Mouse (Mus musculus): ENCODE data around the gene Sorbs2. TPM values are rescaled to one million over a fixed set of nuclear protein-coding genes. Genes with fewer than 3 reads are reported as not detected.

The Sorbs2 gene
- not detected in 2 replicates for polyA plus RNA-seq (2012)

GRCm38 (mm10) chr8:45507634-45508321 is at the start of gene Sorbs2:
Sorbs2 (plus strand) TSS chr8:45507788.
- TF ChIP-seq GATA1 (IDR thresholded peaks at IDR 0.05; ENCODE audit: low read length), result no peak

- TF ChIP-seq GATA1 (IDR thresholded peaks at IDR 0.05; ENCODE audit: low read length), result no peak
These were observed 49.7 kb upstream of the Sorbs2 start for GRCm38 (mm10) chr8:45457874-45458273.

GRCm38 (mm10) chr8:45469006-45469405 is 38.6 kb upstream of the Sorbs2 start:
- TF ChIP-seq GATA1 (IDR thresholded peaks at IDR 0.05; ENCODE audit: low read length), result no peak

GRCm38 (mm10) chr8:45469507-45470178 is 37.9 kb upstream of the Sorbs2 start:
- TF ChIP-seq GATA1 (IDR thresholded peaks at IDR 0.05; ENCODE audit: low read length), result no peak

GRCm38 (mm10) chr8:45480886-45481285 is 26.7 kb upstream of the Sorbs2 start:
- TF ChIP-seq GATA1 (IDR thresholded peaks at IDR 0.05; ENCODE audit: low read length), result no peak

GRCm38 (mm10) chr8:45486281-45486680 is 21.3 kb upstream of the Sorbs2 start:
- no peak for TF ChIP-seq GATA1 (IDR thresholded peaks at IDR 0.05; ENCODE audit: low read length)

GRCm38 (mm10) chr8:45503971-45504370 is 3.6 kb upstream of the Sorbs2 start:
- no peak for TF ChIP-seq GATA1 (IDR thresholded peaks at IDR 0.05; ENCODE audit: low read length)

- TF ChIP-seq GATA1 (IDR thresholded peaks at IDR 0.05; ENCODE audit: low read length), result no peak
These were observed 1.2 kb upstream of the Sorbs2 start for GRCm38 (mm10) chr8:45506376-45506775.

GRCm38 (mm10) chr8:45507277-45507633 is 333 bp upstream of the Sorbs2 start:
- no peak for TF ChIP-seq GATA1 (IDR thresholded peaks at IDR 0.05; ENCODE audit: low read length)

- no peak for TF ChIP-seq GATA1 (IDR thresholded peaks at IDR 0.05; ENCODE audit: low read length)
These were observed 1.0 kb downstream of the Sorbs2 start for GRCm38 (mm10) chr8:45508521-45509104.

- TF ChIP-seq GATA1 (IDR thresholded peaks at IDR 0.05; ENCODE audit: low read length), result no peak
These were observed 4.8 kb downstream of the Sorbs2 start for GRCm38 (mm10) chr8:45512369-45512768.

- no peak for TF ChIP-seq GATA1 (IDR thresholded peaks at IDR 0.05; ENCODE audit: low read length)
These were observed 14.0 kb downstream of the Sorbs2 start for GRCm38 (mm10) chr8:45521595-45521994.

- TF ChIP-seq GATA1 (IDR thresholded peaks at IDR 0.05; ENCODE audit: low read length), result no peak
These were observed 20.1 kb downstream of the Sorbs2 start for GRCm38 (mm10) chr8:45527708-45528107.

- TF ChIP-seq GATA1 (IDR thresholded peaks at IDR 0.05; ENCODE audit: low read length), result no peak
These were observed 21.3 kb downstream of the Sorbs2 start for GRCm38 (mm10) chr8:45528890-45529289.

- TF ChIP-seq GATA1 (IDR thresholded peaks at IDR 0.05; ENCODE audit: low read length), result no peak
These were observed 29.0 kb downstream of the Sorbs2 start for GRCm38 (mm10) chr8:45536578-45536977.

GRCm38 (mm10) chr8:45540513-45540912 is 32.9 kb downstream of the Sorbs2 start:
- TF ChIP-seq GATA1 (IDR thresholded peaks at IDR 0.05; ENCODE audit: low read length), result no peak

- TF ChIP-seq GATA1 (IDR thresholded peaks at IDR 0.05; ENCODE audit: low read length), result no peak
These were observed 44.6 kb downstream of the Sorbs2 start for GRCm38 (mm10) chr8:45552175-45552574.
